Mouse (Mus musculus): ENCODE data around the gene Wsb2. TPM values are rescaled to one million over a fixed set of nuclear protein-coding genes. Genes with fewer than 3 reads are reported as not detected.

The Wsb2 gene
- polyA plus RNA-seq (2016; fragmentation: Nextera tagmentation; extraction: Ambion mirVana), result 27.4 and 27.6 TPM in 2 replicates

GRCm38 (mm10) chr5:117357129-117357477 is at the start of gene Wsb2:
Gene Wsb2, plus strand, starts transcription at chr5:117357304.
- Histone ChIP-seq H3K27me3 (replicated peaks) (peaks cover 48% of the 10 kb centered on the region), H3K4me2 (peak within 1 kb of the TSS; percentile 95), H3K9ac (peak within 1 kb of the TSS; percentile 90), H3K9me3 (replicated peaks) (no peaks in the 10 kb centered on the region), H3K4me3 (peak within 1 kb of the TSS; percentile 93), H3K36me3 (peaks cover 4% of the 10 kb centered on the region; the same call in 1 of the 2 replicates), H3K27ac (peak within 1 kb of the TSS; percentile 83), H3K4me1 (peaks cover 67% of the 10 kb centered on the region)
- 0% methylated on average over 18 of the region's 54 CpGs for WGBS (ENCODE audit: insufficient replicate concordance)
- peak; percentile 70 for ATAC-seq

GRCm38 (mm10) chr5:117307699-117308098 is 49.4 kb upstream of the Wsb2 start:
- H3K4me1 ChIP-seq, result 0 out of 2 replicates have a peak, but pooled peaks cover 9% of the 10 kb centered on the region
- H3K4me3 ChIP-seq, result no peak overlapping the region
- no peaks in the 10 kb centered on the region for H3K27me3 ChIP-seq (replicated peaks)
- ATAC-seq, result peak; percentile 66
- peak overlapping the region; percentile 33 for H3K4me2 ChIP-seq
- H3K9me3 ChIP-seq (replicated peaks), result 0 out of 2 replicates have a peak, but pooled peaks cover 2% of the 10 kb centered on the region
- H3K9ac ChIP-seq, result no peak overlapping the region
- 13% methylated on average over 11 of the region's 11 CpGs for WGBS (ENCODE audit: insufficient replicate concordance)
- no peak overlapping the region for H3K27ac ChIP-seq
- H3K36me3 ChIP-seq, result no peaks in the 10 kb centered on the region

GRCm38 (mm10) chr5:117313420-117313819 is 43.7 kb upstream of the Wsb2 start:
- whole genome bisulfite sequencing (ENCODE audit: insufficient replicate concordance), result 12% methylated on average over 14 of the region's 14 CpGs
- H3K4me2 ChIP-seq, result peak overlapping the region; percentile 55
- H3K36me3 ChIP-seq, result no peaks in the 10 kb centered on the region
- peaks cover 24% of the 10 kb centered on the region for H3K4me1 ChIP-seq
- peaks cover 47% of the 10 kb centered on the region for H3K27me3 ChIP-seq (replicated peaks)
- no peaks in the 10 kb centered on the region for H3K9me3 ChIP-seq (replicated peaks)
- ATAC-seq, result 0 out of 2 replicates have a peak, but pooled peaks have one; percentile 18
- peak overlapping the region; percentile 30 for H3K4me3 ChIP-seq
- no peak overlapping the region for H3K27ac ChIP-seq
- H3K9ac ChIP-seq, result no peak overlapping the region

DNA sequence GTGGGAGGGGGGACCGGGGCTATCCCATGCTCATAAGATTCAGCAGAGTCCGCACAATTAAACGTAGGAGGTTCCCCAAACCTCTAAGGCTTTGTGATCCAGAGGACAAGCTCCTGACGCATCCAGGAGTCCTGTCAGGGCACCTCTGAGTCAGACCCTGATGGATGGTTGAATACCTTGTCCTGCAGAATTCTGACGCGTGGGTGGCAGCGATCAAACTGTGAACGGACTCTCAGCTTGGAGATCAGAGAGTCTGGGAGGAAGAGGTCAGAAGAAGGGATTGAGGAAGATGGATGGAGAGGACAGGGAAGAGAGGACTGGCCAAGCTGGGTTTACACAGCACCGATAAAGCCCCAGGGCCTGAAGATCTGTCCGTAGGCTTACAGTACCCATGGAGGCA is 43.2 kb upstream of the Wsb2 start:
- Histone ChIP-seq H3K9ac (no peak overlapping the region), H3K4me2 (peak overlapping the region; percentile 55), H3K27ac (no peak overlapping the region), H3K4me3 (peak overlapping the region; percentile 30), H3K27me3 (replicated peaks) (peaks cover 52% of the 10 kb centered on the region), H3K36me3 (no peaks in the 10 kb centered on the region), H3K4me1 (peaks cover 26% of the 10 kb centered on the region), H3K9me3 (replicated peaks) (no peaks in the 10 kb centered on the region)
- WGBS (ENCODE audit: insufficient replicate concordance), result 29% methylated on average over 10 of the region's 10 CpGs
- ATAC-seq, result no peak

DNA sequence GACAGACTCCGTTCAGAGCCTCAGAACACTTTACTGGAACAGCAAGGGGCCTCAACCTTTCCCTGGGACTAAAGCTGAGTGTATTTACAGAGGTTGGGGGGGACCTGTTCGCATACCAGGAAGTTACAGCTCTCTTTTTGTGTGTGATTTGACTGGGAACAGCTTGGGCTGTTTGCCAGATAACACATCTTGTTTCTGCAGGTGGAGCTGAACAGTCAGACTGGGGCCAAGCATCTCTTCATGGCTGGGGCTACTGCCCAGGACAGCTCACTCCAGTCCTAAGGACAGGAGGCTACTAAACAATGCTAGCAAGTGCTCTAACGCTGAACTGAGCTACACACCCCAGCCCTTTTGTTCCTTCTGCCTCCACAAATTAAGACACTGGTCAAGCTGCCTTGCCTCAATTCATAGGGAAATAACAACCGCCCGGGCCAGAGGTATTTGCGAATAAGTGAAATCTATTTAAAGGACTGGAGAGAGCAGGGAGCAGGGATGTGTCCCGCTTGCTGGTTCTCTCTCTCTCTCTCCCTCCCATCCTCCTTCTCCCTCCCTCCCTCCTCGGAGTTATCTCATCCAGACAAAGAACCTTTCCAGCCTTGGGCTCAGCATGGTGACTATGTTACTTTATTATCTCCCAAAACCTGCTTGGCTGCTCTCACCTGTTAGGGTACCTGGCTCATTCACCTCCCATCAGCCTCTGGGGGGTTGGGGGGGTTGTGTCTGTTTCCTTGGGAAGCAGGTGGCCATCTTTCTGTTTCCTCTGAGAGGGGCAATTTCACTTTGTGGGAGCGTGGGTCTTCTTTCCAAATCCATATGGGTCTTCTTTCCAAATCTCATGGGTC is 42.3 kb upstream of the Wsb2 start:
- Histone ChIP-seq H3K9ac (no peak overlapping the region), H3K4me1 (peaks cover 34% of the 10 kb centered on the region), H3K4me3 (no peak overlapping the region), H3K9me3 (replicated peaks) (no peaks in the 10 kb centered on the region), H3K27ac (no peak overlapping the region), H3K4me2 (no peak overlapping the region), H3K27me3 (replicated peaks) (peaks cover 61% of the 10 kb centered on the region), H3K36me3 (no peaks in the 10 kb centered on the region)
- WGBS (ENCODE audit: insufficient replicate concordance), result 24% methylated on average over 9 of the region's 9 CpGs
- no peak for ATAC-seq

GRCm38 (mm10) chr5:117318741-117319629 is 38.1 kb upstream of the Wsb2 start, which contains the start of gene Vsig10:
Gene Vsig10, plus strand, starts transcription at chr5:117319083.
- Histone ChIP-seq H3K4me2 (peak within 1 kb of the TSS; percentile 89), H3K36me3 (no peaks in the 10 kb centered on the region), H3K27ac (no peak within 1 kb of the TSS; the same call in 1 of the 2 replicates), H3K9me3 (replicated peaks) (no peaks in the 10 kb centered on the region), H3K27me3 (replicated peaks) (peaks cover 88% of the 10 kb centered on the region), H3K4me3 (peak within 1 kb of the TSS; percentile 65), H3K4me1 (peaks cover 26% of the 10 kb centered on the region), H3K9ac (peak within 1 kb of the TSS; percentile 61)
- peak; percentile 71 for ATAC-seq
- under 1% methylated on average over 81 of the region's 81 CpGs for WGBS (ENCODE audit: insufficient replicate concordance)

DNA sequence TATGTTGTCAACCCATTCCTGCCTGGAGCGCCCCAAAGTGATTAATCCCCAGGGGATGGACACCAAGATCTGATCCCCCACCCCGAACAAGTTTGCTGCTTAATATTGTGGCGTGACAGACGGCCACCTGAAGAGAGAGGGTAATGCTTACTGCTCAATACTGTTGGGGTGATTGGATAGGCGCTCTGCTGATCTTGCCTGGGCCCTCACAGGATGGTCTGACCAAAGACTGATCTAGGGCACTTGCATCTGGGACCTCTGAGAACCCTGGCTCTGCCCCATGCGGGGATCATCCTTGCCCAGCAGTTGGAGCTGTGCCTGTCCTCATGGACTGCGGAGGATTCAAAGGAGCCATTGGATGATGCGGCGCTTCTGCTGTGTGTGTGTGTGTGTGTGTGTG is 33.4 kb upstream of the Wsb2 start:
- Histone ChIP-seq H3K27ac (no peak overlapping the region), H3K9ac (no peak overlapping the region), H3K9me3 (replicated peaks) (no peaks in the 10 kb centered on the region), H3K36me3 (no peaks in the 10 kb centered on the region), H3K4me2 (no peak overlapping the region), H3K27me3 (replicated peaks) (peaks cover 45% of the 10 kb centered on the region), H3K4me1 (peaks cover 11% of the 10 kb centered on the region), H3K4me3 (no peak overlapping the region)
- WGBS (ENCODE audit: insufficient replicate concordance), result 68% methylated on average over 9 of the region's 9 CpGs
- ATAC-seq, result no peak

DNA sequence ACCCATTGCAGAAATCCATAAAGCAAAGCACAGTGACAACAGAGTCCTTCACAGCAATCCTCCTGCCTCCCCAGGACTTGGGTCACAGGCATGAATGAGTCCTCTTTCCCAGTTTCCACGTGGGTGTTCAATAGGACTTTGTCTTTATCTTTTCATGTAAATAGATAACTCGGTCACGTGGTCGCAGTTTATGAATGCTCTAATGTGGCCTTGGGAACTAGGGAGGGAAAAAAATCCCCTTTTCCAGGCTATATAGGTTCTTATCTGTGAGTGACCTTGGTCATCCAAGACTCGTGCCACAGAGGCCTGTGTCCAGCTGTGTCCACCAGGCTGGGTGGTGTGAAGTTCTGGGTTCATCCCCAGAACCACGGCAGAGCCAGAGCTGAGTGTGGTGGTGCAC is 30.7 kb upstream of the Wsb2 start:
- H3K27ac ChIP-seq, result no peak overlapping the region
- H3K9ac ChIP-seq, result no peak overlapping the region
- 46% methylated on average over 6 of the region's 6 CpGs for WGBS (ENCODE audit: insufficient replicate concordance)
- no peak overlapping the region for H3K4me2 ChIP-seq
- no peaks in the 10 kb centered on the region for H3K36me3 ChIP-seq
- ATAC-seq, result no peak
- no peaks in the 10 kb centered on the region for H3K9me3 ChIP-seq (replicated peaks)
- no peaks in the 10 kb centered on the region for H3K4me1 ChIP-seq
- H3K27me3 ChIP-seq (replicated peaks), result peaks cover 23% of the 10 kb centered on the region
- no peak overlapping the region for H3K4me3 ChIP-seq

GRCm38 (mm10) chr5:117330457-117330856 is 26.6 kb upstream of the Wsb2 start:
- Histone ChIP-seq H3K27me3 (replicated peaks) (peaks cover 13% of the 10 kb centered on the region; the same call in 1 of the 2 replicates), H3K36me3 (0 out of 2 replicates have a peak, but pooled peaks cover 4% of the 10 kb centered on the region), H3K27ac (no peak overlapping the region), H3K9ac (no peak overlapping the region), H3K4me3 (no peak overlapping the region), H3K9me3 (replicated peaks) (no peaks in the 10 kb centered on the region), H3K4me2 (no peak overlapping the region), H3K4me1 (no peaks in the 10 kb centered on the region)
- no peak for ATAC-seq
- 77% methylated on average over 7 of the region's 7 CpGs for WGBS (ENCODE audit: insufficient replicate concordance)

DNA sequence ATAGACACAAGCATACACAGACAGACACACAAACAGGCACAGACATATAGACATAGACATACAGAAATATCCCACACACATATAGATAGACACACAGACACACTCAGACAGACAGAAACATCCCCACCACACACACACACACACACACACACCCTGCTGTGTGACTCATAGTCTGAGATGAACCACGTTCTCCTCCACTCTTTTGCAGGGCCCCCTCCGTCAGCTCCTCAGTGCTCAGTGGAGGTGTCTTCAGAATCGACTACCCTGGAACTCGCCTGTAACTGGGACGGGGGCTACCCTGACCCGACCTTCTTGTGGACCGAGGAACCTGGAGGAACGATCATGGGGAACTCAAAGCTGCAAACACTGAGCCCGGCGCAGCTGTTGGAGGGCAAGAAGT is 19.1 kb upstream of the Wsb2 start:
- no peak overlapping the region for H3K9ac ChIP-seq
- no peaks in the 10 kb centered on the region for H3K27me3 ChIP-seq (replicated peaks)
- no peak for ATAC-seq
- H3K4me1 ChIP-seq, result 0 out of 2 replicates have a peak, but pooled peaks cover 7% of the 10 kb centered on the region
- H3K36me3 ChIP-seq, result 0 out of 2 replicates have a peak, but pooled peaks cover 4% of the 10 kb centered on the region
- H3K4me3 ChIP-seq, result no peak overlapping the region
- H3K9me3 ChIP-seq (replicated peaks), result 0 out of 2 replicates have a peak, but pooled peaks cover 5% of the 10 kb centered on the region
- 71% methylated on average over 10 of the region's 10 CpGs for WGBS (ENCODE audit: insufficient replicate concordance)
- H3K4me2 ChIP-seq, result no peak overlapping the region
- no peak overlapping the region for H3K27ac ChIP-seq

DNA sequence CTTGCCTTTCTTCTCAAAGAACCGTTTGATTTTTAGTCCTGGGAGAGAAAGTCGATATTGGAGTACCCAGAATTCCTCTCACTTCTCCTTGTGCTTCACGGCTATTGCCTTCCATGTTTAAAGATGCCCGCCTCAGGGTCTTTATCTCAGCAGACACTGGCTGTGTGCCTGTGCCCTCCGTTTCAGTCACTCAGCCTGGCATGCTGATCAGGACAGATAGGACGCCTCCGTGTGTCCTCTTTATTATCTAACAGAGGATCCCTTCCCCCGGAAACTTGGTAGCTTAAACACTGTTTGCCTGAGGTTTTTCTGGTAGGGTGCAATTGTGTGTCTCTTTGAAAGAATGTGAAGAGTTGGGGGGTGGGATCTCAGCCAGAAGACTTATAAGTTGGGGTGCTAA is 18.6 kb upstream of the Wsb2 start:
- Histone ChIP-seq H3K27me3 (replicated peaks) (no peaks in the 10 kb centered on the region), H3K27ac (no peak overlapping the region), H3K36me3 (0 out of 2 replicates have a peak, but pooled peaks cover 4% of the 10 kb centered on the region), H3K9ac (no peak overlapping the region), H3K4me3 (no peak overlapping the region), H3K4me2 (no peak overlapping the region), H3K4me1 (0 out of 2 replicates have a peak, but pooled peaks cover 7% of the 10 kb centered on the region), H3K9me3 (replicated peaks) (0 out of 2 replicates have a peak, but pooled peaks cover 5% of the 10 kb centered on the region)
- 41% methylated on average over 8 of the region's 8 CpGs for WGBS (ENCODE audit: insufficient replicate concordance)
- ATAC-seq, result no peak
